Mouse (Mus musculus) cerebellum, adult 2 months (tissue): ENCODE data around the gene Ccnyl1.

Experiments
- CTCF ChIP-seq: fragments of 200-500 bp; IDR thresholded peaks from 2 replicates; pipeline ENCODE4 v1.5.1; 2011; ENCODE audit warnings: low read depth, mild to moderate bottlenecking, control low read depth, low read length, moderate library complexity, borderline replicate concordance; ENCODE audit not compliant: insufficient read depth
- POLR2A ChIP-seq: fragments of 200-500 bp; IDR thresholded peaks from 2 replicates; pipeline ENCODE4 v1.6.1; 2011; ENCODE audit warnings: low read length, control low read depth, borderline replicate concordance; ENCODE audit not compliant: insufficient read depth

DNA sequence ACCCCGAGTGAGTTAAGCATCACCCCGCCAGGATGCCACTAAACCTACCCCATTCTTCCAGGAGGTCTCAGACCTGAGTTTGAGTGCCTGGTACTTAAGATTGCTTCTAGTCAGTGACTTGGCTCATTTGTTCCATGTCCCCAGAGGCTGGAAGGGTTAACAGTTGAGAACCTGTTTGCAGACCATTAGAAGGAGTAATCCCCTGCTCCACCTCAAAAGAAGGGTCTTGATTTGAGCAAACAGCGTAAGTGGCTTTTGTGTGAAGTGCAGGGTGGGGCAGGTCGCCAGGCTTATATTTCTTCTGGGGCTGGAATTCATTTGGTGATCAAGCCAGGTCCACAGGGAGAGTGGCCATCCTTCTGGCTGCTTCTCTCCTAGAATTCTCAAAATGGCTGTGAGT, 83.0 kb downstream of the Ccnyl1 start:
- no peak for TF ChIP-seq POLR2A
- TF ChIP-seq CTCF, result no peak
